Mouse (Mus musculus) midbrain, embryonic 16.5 days (tissue): Measurements from ENCODE around the gene Nipal3. TPM values are rescaled to one million over a fixed set of nuclear protein-coding genes. Genes with fewer than 3 reads are reported as not detected.

ENCODE experiments used
- ATAC-seq: fragments of 200-750 bp; cut with Nextera tagmentation; 2 replicates; pipeline ENCODE4 v1.8.0; 2017; ENCODE audit warnings: moderate TSS enrichment
- H3K27ac ChIP-seq: fragments of 300-500 bp; sonication (generic); 2 replicates; pipeline ENCODE4 v1.5.1; 2014; ENCODE audit warnings: mild to moderate bottlenecking, low read length, mixed read lengths
- H3K27me3 ChIP-seq: fragments of 300-500 bp; sonication (generic); 2 replicates; pipeline ENCODE4 v1.6.1; 2014; ENCODE audit warnings: low read depth, low read length, mixed read lengths; ENCODE audit not compliant: control insufficient read depth, insufficient read depth
- H3K36me3 ChIP-seq: fragments of 300-500 bp; sonication (generic); 2 replicates; pipeline ENCODE4 v1.6.1; 2014; ENCODE audit warnings: mild to moderate bottlenecking, low read length, moderate library complexity, mixed read lengths; ENCODE audit not compliant: control insufficient read depth, insufficient read depth
- H3K4me1 ChIP-seq: fragments of 300-500 bp; sonication (generic); 2 replicates; pipeline ENCODE4 v1.6.1; 2014; ENCODE audit warnings: mild to moderate bottlenecking, low read length, mixed read lengths; ENCODE audit not compliant: control insufficient read depth, insufficient read depth
- H3K4me2 ChIP-seq: fragments of 300-500 bp; sonication (generic); 2 replicates; pipeline ENCODE4 v1.6.1; 2014; ENCODE audit warnings: mild to moderate bottlenecking, low read length, mixed read lengths
- H3K4me3 ChIP-seq: fragments of 300-500 bp; sonication (generic); 2 replicates; pipeline ENCODE4 v1.5.1; 2014; ENCODE audit warnings: low read depth, mild to moderate bottlenecking, low read length, moderate library complexity, mixed read lengths
- H3K9ac ChIP-seq: fragments of 300-500 bp; sonication (generic); 2 replicates; pipeline ENCODE4 v1.6.1; 2014; ENCODE audit warnings: low read depth, low read length, mixed read lengths
- H3K9me3 ChIP-seq: fragments of 300-500 bp; sonication (generic); replicated peaks from 2 replicates; pipeline ENCODE4 v1.6.1; 2014; ENCODE audit warnings: mild to moderate bottlenecking, low read length, mixed read lengths; ENCODE audit not compliant: control insufficient read depth, poor library complexity, severe bottlenecking
- WGBS: fragments of 180-500 bp; shearing (Covaris S2); extraction: QIAGEN DNeasy Blood & Tissue Kit; methylation state at CpG from one replicate; pipeline ENCODE4 v1.1.7; 2014; 5-methylcytosine and 5-hydroxymethylcytosine counted together
- polyA plus RNA-seq: library from polyadenylated mRNA; unstranded; fragments of >200 nt; fragmentation: Nextera tagmentation; extraction: Ambion mirVana; gene quantifications from 2 replicates; pipeline ENCODE4 v1.2.1, GENCODE M21; 2015

Nipal3 gene
- polyA plus RNA-seq, 1 experiment from 2014 or later: 10.8 TPM

- H3K27ac ChIP-seq: peak overlapping the region; percentile 79
- 0 out of 2 replicates have a peak, but pooled peaks cover 5% of the 10 kb centered on the region for H3K36me3 ChIP-seq
- no peaks in the 10 kb centered on the region for H3K9me3 ChIP-seq
- 10% methylated on average over 9 of the region's 9 CpGs for WGBS
- peak overlapping the region; percentile 59 for H3K4me3 ChIP-seq
- peaks cover 16% of the 10 kb centered on the region for H3K4me1 ChIP-seq
- H3K9ac ChIP-seq: peak overlapping the region; percentile 64
- H3K4me2 ChIP-seq: peak overlapping the region; percentile 71
- H3K27me3 ChIP-seq: no peaks in the 10 kb centered on the region
- no peak for ATAC-seq
These were observed 556 bp upstream of the Nipal3 start for GRCm38 (mm10) chr4:135495397-135495791.

DNA sequence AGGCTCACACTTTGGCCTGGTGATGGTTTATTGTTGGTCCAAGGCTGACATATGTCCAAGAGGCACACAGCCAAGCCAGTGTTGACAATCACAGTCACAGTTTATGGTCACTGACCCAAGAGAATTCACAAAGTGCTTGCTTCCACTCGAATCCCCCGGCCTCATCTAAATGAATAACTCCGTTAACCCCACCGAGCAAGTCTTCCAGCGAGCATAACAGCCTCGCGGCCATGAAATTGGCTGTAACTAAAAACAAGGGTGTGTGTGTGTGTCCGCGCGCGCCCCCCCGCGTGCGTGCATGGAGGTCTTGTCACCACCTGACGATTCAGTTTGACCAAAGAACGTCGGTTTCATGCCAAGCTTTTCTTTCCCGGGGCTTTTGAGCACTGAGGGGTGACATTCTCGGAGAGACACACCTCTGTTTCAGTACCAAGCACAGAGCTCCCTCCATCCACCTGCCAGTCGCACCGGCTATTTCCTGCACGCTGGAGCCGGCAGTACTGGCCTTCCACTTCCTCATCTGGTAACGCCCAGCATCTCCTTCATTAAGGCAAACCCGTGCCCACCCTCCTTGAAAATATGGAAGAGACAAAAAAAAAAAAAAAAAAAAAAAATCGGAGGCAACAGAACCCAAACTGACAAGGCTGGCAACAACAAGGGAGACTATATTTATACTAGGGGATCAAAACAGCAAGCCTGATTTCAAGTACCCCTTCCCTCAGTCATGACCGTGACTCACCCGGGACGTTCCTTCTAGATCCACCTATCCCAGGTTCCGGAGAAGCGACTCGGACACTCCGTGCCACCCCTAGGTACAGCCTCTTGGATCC, 932 bp downstream of the Nipal3 start:
- Histone ChIP-seq H3K4me1 (peaks cover 16% of the 10 kb centered on the region), H3K27ac (peak overlapping the region; percentile 68), H3K9ac (peak overlapping the region; percentile 51), H3K27me3 (no peaks in the 10 kb centered on the region), H3K4me2 (peak overlapping the region; percentile 71), H3K9me3 (no peaks in the 10 kb centered on the region), H3K36me3 (peaks cover 12% of the 10 kb centered on the region), H3K4me3 (peak overlapping the region; percentile 59)
- WGBS: under 1% methylated on average over 33 of the region's 33 CpGs
- peak; percentile 34; the same call in 1 of the 2 replicates for ATAC-seq

- Histone ChIP-seq H3K4me2 (peak overlapping the region; percentile 71), H3K9me3 (no peaks in the 10 kb centered on the region), H3K4me3 (peak overlapping the region; percentile 59), H3K27me3 (no peaks in the 10 kb centered on the region), H3K4me1 (peaks cover 16% of the 10 kb centered on the region), H3K27ac (no peak overlapping the region), H3K9ac (peak overlapping the region; percentile 51; the same call in 1 of the 2 replicates), H3K36me3 (peaks cover 15% of the 10 kb centered on the region)
- 44% methylated on average over 4 of the region's 4 CpGs for WGBS
- ATAC-seq: no peak
These were observed 1.6 kb downstream of the Nipal3 start for GRCm38 (mm10) chr4:135493271-135493670.

- no peaks in the 10 kb centered on the region for H3K9me3 ChIP-seq
These were observed 5.6 kb downstream of the Nipal3 start for GRCm38 (mm10) chr4:135489256-135489655.

GRCm38 (mm10) chr4:135486352-135486751, 8.5 kb downstream of the Nipal3 start:
- Histone ChIP-seq H3K36me3 (peaks cover 17% of the 10 kb centered on the region), H3K4me1 (no peaks in the 10 kb centered on the region), H3K4me2 (no peak overlapping the region), H3K27me3 (no peaks in the 10 kb centered on the region), H3K27ac (no peak overlapping the region), H3K4me3 (no peak overlapping the region), H3K9ac (no peak overlapping the region), H3K9me3 (no peaks in the 10 kb centered on the region)
- 91% methylated on average over 11 of the region's 11 CpGs for WGBS
- no peak for ATAC-seq

More at GRCm38 (mm10) chr4:135489256-135489655, 5.6 kb downstream of the Nipal3 start:
- Histone ChIP-seq H3K36me3 (peaks cover 17% of the 10 kb centered on the region), H3K27me3 (no peaks in the 10 kb centered on the region), H3K4me3 (no peak overlapping the region), H3K4me1 (peaks cover 8% of the 10 kb centered on the region), H3K27ac (no peak overlapping the region), H3K9ac (no peak overlapping the region), H3K4me2 (no peak overlapping the region)
- WGBS: 85% methylated on average over 7 of the region's 7 CpGs
- no peak for ATAC-seq

- H3K4me2 ChIP-seq: no peak overlapping the region
- 72% methylated on average over 10 of the region's 10 CpGs for WGBS
These were observed 9.8 kb downstream of the Nipal3 start for GRCm38 (mm10) chr4:135485086-135485485.

DNA sequence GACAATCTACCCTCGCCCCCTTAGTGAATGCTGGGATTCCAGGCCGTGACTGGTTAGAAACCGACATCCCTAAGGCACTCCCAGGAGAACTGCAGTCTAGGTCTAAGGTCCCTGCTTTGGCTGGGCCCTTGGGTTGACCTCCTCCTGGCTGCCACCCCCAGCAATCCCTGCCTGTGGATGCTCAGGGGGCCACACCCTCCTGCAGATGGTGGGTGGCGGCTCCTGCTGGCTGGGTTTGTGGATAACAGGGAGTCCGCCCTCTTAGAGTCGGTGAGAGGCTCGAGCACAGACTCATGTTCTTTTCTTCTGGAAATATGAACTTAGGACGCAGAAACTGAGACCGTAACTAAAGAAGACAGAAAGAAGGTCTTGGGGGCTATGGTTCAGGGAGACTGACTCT, 14.5 kb downstream of the Nipal3 start:
- H3K27me3 ChIP-seq: no peaks in the 10 kb centered on the region
- WGBS: 81% methylated on average over 9 of the region's 9 CpGs
- peaks cover 6% of the 10 kb centered on the region; the same call in 1 of the 2 replicates for H3K36me3 ChIP-seq
- H3K4me2 ChIP-seq: no peak overlapping the region
- no peak overlapping the region for H3K27ac ChIP-seq
- H3K9ac ChIP-seq: no peak overlapping the region
- no peak overlapping the region for H3K4me3 ChIP-seq
- H3K9me3 ChIP-seq: no peaks in the 10 kb centered on the region
- no peak for ATAC-seq
- H3K4me1 ChIP-seq: no peaks in the 10 kb centered on the region

More at GRCm38 (mm10) chr4:135485086-135485485, 9.8 kb downstream of the Nipal3 start:
- Histone ChIP-seq H3K9me3 (no peaks in the 10 kb centered on the region), H3K9ac (no peak overlapping the region), H3K27me3 (no peaks in the 10 kb centered on the region), H3K27ac (no peak overlapping the region), H3K36me3 (peaks cover 16% of the 10 kb centered on the region), H3K4me1 (no peaks in the 10 kb centered on the region), H3K4me3 (no peak overlapping the region)
- no peak for ATAC-seq

DNA sequence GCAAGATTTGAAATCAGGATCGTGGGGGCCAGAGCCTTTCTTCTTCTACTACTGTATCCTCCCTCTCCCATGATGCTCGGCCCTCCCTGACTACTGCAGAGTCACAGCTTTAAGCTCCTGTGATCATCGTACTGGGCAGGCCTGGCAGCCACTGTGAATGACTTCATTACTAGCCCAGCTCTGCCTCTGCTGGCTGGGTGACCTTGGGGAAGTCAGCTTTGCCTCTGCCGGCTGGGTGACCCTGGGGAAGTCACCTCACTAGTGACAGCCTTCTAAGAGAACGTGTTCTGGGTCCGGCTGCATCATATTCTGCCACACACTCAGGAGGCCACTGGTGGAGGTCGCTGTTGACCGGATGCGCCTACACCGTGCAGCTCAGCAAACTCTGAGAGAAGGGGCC, 17.0 kb downstream of the Nipal3 start:
- Histone ChIP-seq H3K9ac (no peak overlapping the region), H3K27ac (no peak overlapping the region), H3K9me3 (no peaks in the 10 kb centered on the region), H3K4me2 (no peak overlapping the region), H3K4me3 (no peak overlapping the region), H3K4me1 (no peaks in the 10 kb centered on the region), H3K27me3 (no peaks in the 10 kb centered on the region), H3K36me3 (peaks cover 6% of the 10 kb centered on the region; the same call in 1 of the 2 replicates)
- ATAC-seq: no peak
- 89% methylated on average over 10 of the region's 10 CpGs for WGBS

GRCm38 (mm10) chr4:135463406-135463805, 31.4 kb downstream of the Nipal3 start:
- Histone ChIP-seq H3K4me2 (no peak overlapping the region), H3K9ac (no peak overlapping the region), H3K4me1 (no peaks in the 10 kb centered on the region), H3K4me3 (no peak overlapping the region), H3K9me3 (no peaks in the 10 kb centered on the region), H3K27ac (no peak overlapping the region), H3K27me3 (no peaks in the 10 kb centered on the region), H3K36me3 (peaks cover 19% of the 10 kb centered on the region)
- 92% methylated on average over 11 of the region's 11 CpGs for WGBS
- no peak for ATAC-seq
